Mouse (Mus musculus) midbrain, embryonic 12.5 days (tissue): ENCODE results near the gene Strada. TPM values are rescaled to one million over a fixed set of nuclear protein-coding genes. Genes with fewer than 3 reads are reported as not detected.

Experiments used
- ATAC-seq: fragments of 200-750 bp; cut with Nextera tagmentation; 2 replicates; pipeline ENCODE4 v1.8.0; 2017; ENCODE audit warnings: low read depth, moderate TSS enrichment, moderate library complexity; ENCODE audit not compliant: low FRiP score
- H3K27ac ChIP-seq: fragments of 300-500 bp; sonication (generic); replicated peaks from 2 replicates; pipeline ENCODE4 v1.5.1; 2016; ENCODE audit warnings: mild to moderate bottlenecking
- H3K27me3 ChIP-seq: fragments of 300-500 bp; sonication (generic); 2 replicates; pipeline ENCODE4 v1.6.1; 2016; ENCODE audit warnings: mild to moderate bottlenecking
- H3K36me3 ChIP-seq: fragments of 300-500 bp; sonication (generic); 2 replicates; pipeline ENCODE4 v1.6.1; 2016
- H3K4me1 ChIP-seq: fragments of 300-500 bp; sonication (generic); 2 replicates; pipeline ENCODE4 v1.6.1; 2016
- H3K4me2 ChIP-seq: fragments of 300-500 bp; sonication (generic); replicated peaks from 2 replicates; pipeline ENCODE4 v1.6.1; 2016; ENCODE audit warnings: mild to moderate bottlenecking, moderate library complexity
- H3K4me3 ChIP-seq: fragments of 300-500 bp; sonication (generic); 2 replicates; pipeline ENCODE4 v1.5.1; 2016; ENCODE audit warnings: mild to moderate bottlenecking
- H3K9ac ChIP-seq: fragments of 300-500 bp; sonication (generic); replicated peaks from 2 replicates; pipeline ENCODE4 v1.6.1; 2016; ENCODE audit warnings: mild to moderate bottlenecking, moderate library complexity
- H3K9me3 ChIP-seq: fragments of 300-500 bp; sonication (generic); 2 replicates; pipeline ENCODE4 v1.6.1; 2016; ENCODE audit warnings: mild to moderate bottlenecking
- WGBS: fragments of 180-500 bp; shearing (Covaris S2); methylation state at CpG from one replicate; pipeline ENCODE4 v1.1.7; 2016; 5-methylcytosine and 5-hydroxymethylcytosine counted together
- polyA plus RNA-seq: library from polyadenylated mRNA; unstranded; fragments of >200 nt; fragmentation: Nextera tagmentation; extraction: Ambion mirVana; gene quantifications from 2 replicates; pipeline ENCODE4 v1.2.1, GENCODE M21; 2016

Strada gene
- polyA plus RNA-seq, 1 experiment from 2014 or later, result 40.9 TPM

GRCm38 (mm10) chr11:106160841-106161721 is 40.9 kb downstream of the Strada start, which contains the start of the genes Gm10840 and Limd2:
Gene Gm10840, plus strand, starts transcription at chr11:106160850.
Gene Limd2, minus strand, starts transcription at chr11:106160860.
- Histone ChIP-seq H3K9me3 (no peaks in the 10 kb centered on the region), H3K27me3 (no peaks in the 10 kb centered on the region), H3K36me3 (peaks cover 51% of the 10 kb centered on the region), H3K4me3 (peak within 1 kb of the TSS; percentile 87), H3K4me2 (peak within 1 kb of the TSS; percentile 95), H3K4me1 (peaks cover 32% of the 10 kb centered on the region), H3K9ac (peak within 1 kb of the TSS; percentile 92), H3K27ac (peak within 1 kb of the TSS; percentile 96)
- peak; percentile 19; the same call in 1 of the 2 replicates for ATAC-seq
- 26% methylated on average over 22 of the region's 22 CpGs for WGBS

DNA sequence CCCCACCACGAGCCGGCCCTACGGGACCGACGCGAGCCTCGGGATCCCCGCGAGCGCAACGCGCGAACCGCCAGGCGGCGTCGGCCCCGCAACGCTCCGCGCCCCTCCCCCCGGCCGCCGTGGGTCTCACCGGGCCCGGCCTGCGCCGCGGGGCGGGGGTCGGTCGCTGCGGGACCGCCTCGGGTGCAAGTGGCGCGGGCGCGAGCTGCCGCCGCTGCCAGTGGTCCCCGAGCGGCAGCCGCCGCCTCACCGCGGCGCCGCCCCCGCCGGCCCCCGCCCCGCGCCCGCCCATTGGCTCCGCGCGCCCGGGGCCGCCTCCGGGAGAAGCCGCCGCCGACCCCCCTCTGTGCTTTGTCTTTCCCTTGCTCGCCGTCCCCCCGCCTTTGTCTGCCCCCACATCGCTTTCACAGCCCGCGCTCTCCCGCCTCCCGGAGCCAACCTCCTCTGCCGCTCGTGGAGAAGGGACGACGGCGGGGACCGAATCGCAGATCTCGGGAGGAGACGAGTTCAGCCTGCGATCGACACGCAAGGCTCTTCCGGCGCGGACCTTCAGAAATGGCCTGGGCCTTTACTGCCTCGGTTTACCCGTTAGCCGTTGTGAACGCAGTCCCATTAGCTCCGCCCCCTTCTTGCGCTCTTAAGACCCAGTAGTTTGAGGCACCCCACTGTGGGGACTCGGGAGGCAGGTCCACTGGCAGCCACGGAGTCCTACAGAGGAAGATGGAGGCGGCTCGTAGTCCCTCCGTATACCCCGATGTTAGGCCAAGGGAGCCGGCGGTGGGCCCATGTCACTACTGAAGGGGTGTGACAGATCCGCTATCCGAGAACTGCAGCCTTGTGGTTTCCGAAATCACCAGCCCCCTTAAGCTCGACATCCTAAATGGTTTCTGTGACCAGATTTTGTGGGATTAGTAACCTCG is 41.8 kb downstream of the Strada start:
- H3K27me3 ChIP-seq, result no peaks in the 10 kb centered on the region
- peak; percentile 64 for ATAC-seq
- peaks cover 32% of the 10 kb centered on the region for H3K4me1 ChIP-seq
- peak overlapping the region; percentile 92 for H3K9ac ChIP-seq
- under 1% methylated on average over 105 of the region's 106 CpGs for WGBS
- H3K27ac ChIP-seq, result peak overlapping the region; percentile 96
- no peaks in the 10 kb centered on the region for H3K9me3 ChIP-seq
- peaks cover 42% of the 10 kb centered on the region for H3K36me3 ChIP-seq
- H3K4me3 ChIP-seq, result peak overlapping the region; percentile 87
- H3K4me2 ChIP-seq, result peak overlapping the region; percentile 95

DNA sequence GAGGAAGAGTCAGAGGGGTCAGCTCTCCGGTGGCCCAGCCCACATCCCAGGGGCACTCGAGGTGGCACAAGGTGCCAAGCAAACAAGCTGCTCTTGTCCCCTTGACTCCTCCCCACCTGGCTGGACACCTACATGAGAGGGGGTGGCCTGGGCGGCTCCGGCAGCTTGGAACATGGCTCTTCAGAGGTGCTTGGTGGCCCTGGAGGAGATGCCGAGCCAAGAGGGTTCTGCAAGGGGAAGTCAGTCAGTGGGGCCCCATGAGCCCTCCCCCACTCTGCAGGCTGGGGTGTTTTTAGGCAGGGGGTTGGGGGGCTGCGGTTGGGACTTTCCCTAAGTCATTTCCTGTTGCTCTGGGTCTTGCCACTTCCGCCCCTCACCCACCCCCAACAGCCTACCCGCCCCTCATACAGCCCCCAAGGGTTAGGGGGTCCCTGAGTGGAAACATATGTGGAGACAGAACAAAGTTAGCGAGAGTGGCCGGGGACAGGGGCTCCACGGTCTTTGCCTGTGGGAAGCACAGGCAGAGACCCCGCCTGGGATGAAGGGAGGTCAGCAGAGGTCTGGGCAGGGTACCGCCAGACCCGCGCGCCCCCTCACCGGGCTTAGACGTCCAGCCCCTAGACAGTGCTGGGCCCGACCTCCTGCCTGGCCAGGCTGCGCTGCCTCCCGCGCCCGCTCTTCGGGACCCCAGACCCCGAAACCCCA is 42.6 kb downstream of the Strada start:
- peak overlapping the region; percentile 92 for H3K9ac ChIP-seq
- H3K9me3 ChIP-seq, result no peaks in the 10 kb centered on the region
- H3K4me3 ChIP-seq, result peak overlapping the region; percentile 87
- H3K4me2 ChIP-seq, result peak overlapping the region; percentile 95
- peaks cover 41% of the 10 kb centered on the region for H3K36me3 ChIP-seq
- peaks cover 32% of the 10 kb centered on the region for H3K4me1 ChIP-seq
- H3K27me3 ChIP-seq, result no peaks in the 10 kb centered on the region
- H3K27ac ChIP-seq, result peak overlapping the region; percentile 96
- WGBS, result under 1% methylated on average over 25 of the region's 25 CpGs
- ATAC-seq, result peak; percentile 78

- WGBS, result 46% methylated on average over 9 of the region's 9 CpGs
- Histone ChIP-seq H3K9ac (peak overlapping the region; percentile 92), H3K4me2 (peak overlapping the region; percentile 95), H3K9me3 (no peaks in the 10 kb centered on the region), H3K4me1 (peaks cover 32% of the 10 kb centered on the region), H3K4me3 (peak overlapping the region; percentile 87), H3K27ac (peak overlapping the region; percentile 96), H3K36me3 (peaks cover 41% of the 10 kb centered on the region), H3K27me3 (no peaks in the 10 kb centered on the region)
- ATAC-seq, result no peak
Observed at GRCm38 (mm10) chr11:106158930-106159215, 43.1 kb downstream of the Strada start.

DNA sequence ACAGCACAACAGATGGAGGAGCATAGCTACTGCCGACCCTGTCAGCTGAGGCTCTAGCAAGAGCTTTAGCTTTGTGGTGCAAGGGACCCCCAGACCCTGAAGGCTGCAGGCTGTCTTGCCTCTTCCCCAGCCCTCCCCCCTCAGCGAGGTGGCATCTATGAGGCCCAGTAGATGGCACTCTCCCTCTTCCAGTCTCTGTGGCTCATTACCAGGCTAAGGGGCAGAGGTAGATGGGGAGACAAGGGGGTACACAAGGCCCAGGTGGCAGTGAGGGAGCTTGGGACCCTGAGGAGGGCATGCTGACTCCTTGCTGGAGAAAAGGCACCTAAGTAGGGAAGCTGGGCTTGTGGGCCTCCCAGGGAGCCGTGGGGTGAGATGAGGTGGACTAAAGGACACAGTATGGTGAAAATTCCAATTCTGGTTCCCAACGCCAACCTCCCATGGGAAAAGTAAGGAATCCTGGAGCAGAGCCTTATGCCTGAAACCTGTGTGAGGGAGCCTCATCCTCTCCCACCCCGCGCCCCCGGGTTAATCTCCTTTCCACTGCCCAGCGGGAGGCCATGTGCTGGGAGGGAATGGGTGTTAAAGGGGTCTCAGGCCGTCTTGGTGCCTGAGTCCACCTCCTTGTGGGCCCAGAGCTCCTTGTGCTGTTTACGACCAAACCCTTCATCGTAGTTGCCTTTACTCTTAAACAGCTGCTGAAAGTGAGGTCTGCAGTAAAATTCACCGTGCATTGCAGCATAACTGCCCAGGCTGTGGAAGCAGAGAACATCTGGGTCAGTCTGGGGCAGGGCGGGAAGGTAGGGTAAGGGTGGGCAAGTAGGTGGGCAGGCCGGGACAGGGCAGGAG is 43.7 kb downstream of the Strada start:
- 54% methylated on average over 14 of the region's 14 CpGs for WGBS
- Histone ChIP-seq H3K9me3 (no peaks in the 10 kb centered on the region), H3K4me1 (peaks cover 32% of the 10 kb centered on the region), H3K27me3 (no peaks in the 10 kb centered on the region), H3K4me2 (peak overlapping the region; percentile 95), H3K4me3 (peak overlapping the region; percentile 87), H3K27ac (peak overlapping the region; percentile 96), H3K9ac (peak overlapping the region; percentile 92), H3K36me3 (peaks cover 40% of the 10 kb centered on the region)
- ATAC-seq, result no peak

DNA sequence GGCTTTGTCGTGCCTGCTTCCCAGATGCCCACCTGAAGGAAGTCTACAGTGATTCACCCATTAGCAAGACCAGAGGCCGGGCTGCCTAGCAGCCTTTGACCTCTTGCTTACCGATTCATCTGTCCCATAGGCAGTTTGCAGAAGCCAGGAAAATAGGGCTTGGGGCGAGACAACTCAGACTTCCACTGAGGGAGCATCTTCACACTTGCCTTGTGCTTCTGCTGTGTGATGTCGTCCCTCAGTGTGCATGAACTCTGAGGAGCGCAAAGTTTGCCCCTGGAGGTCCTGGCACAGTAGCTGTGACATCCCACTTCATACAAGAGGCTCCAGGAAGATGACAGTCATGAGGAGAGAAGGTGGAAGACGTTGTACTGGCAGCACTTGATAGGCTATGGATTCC is 44.8 kb downstream of the Strada start:
- Histone ChIP-seq H3K27ac (no peak overlapping the region), H3K4me3 (no peak overlapping the region), H3K36me3 (peaks cover 50% of the 10 kb centered on the region), H3K27me3 (no peaks in the 10 kb centered on the region), H3K9ac (no peak overlapping the region), H3K9me3 (no peaks in the 10 kb centered on the region), H3K4me2 (no peak overlapping the region), H3K4me1 (peaks cover 32% of the 10 kb centered on the region)
- no peak for ATAC-seq
- 94% methylated on average over 7 of the region's 7 CpGs for WGBS

DNA sequence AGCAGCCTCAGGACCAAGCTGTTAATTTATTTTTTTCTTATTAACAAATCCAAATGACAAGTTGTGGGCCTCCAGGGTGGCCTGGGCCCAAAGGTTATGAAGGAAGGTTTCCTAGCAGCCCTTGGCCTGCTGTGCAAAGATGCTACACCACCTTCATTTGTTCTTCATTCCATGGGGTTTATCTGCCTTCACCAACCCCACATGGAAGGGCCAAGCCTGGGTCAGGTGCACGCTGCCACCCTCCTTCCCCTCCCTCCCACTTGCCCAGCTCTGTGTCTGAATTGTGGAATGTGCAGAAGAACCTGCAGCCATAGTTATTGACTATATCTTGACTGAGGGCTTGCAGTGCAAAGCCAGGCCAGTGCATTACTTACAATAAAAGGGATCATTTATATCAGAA is 45.7 kb downstream of the Strada start:
- H3K4me1 ChIP-seq, result peaks cover 26% of the 10 kb centered on the region
- 83% methylated on average over 1 of the region's 1 CpGs for WGBS
- no peak overlapping the region for H3K27ac ChIP-seq
- H3K4me3 ChIP-seq, result no peak overlapping the region
- H3K27me3 ChIP-seq, result no peaks in the 10 kb centered on the region
- peaks cover 59% of the 10 kb centered on the region for H3K36me3 ChIP-seq
- no peak overlapping the region for H3K9ac ChIP-seq
- no peak for ATAC-seq
- no peaks in the 10 kb centered on the region for H3K9me3 ChIP-seq
- H3K4me2 ChIP-seq, result no peak overlapping the region

DNA sequence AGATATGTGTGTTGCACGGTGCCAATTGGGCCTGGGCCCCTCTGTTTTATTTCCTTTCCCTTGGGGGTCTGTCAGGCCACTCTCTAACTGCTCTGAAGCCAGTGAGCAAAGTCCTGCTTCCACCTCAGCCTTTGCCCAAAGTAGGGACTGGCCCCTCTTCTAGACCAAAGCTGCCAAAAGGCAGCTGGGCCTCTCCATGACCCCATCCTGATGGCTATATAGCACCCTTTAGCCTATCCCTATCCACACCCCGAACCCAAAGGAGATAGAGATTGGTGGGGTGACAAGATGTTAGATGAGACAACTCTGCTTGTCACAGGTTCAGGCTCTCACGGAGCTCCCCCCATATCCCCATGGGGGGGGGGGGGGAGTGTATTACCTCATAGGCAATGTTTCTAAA is 46.2 kb downstream of the Strada start:
- Histone ChIP-seq H3K4me3 (no peak overlapping the region), H3K36me3 (peaks cover 64% of the 10 kb centered on the region), H3K4me2 (no peak overlapping the region), H3K4me1 (peaks cover 21% of the 10 kb centered on the region), H3K27me3 (no peaks in the 10 kb centered on the region), H3K9me3 (no peaks in the 10 kb centered on the region), H3K27ac (no peak overlapping the region), H3K9ac (no peak overlapping the region)
- ATAC-seq, result no peak
- WGBS, result 80% methylated on average over 3 of the region's 3 CpGs

DNA sequence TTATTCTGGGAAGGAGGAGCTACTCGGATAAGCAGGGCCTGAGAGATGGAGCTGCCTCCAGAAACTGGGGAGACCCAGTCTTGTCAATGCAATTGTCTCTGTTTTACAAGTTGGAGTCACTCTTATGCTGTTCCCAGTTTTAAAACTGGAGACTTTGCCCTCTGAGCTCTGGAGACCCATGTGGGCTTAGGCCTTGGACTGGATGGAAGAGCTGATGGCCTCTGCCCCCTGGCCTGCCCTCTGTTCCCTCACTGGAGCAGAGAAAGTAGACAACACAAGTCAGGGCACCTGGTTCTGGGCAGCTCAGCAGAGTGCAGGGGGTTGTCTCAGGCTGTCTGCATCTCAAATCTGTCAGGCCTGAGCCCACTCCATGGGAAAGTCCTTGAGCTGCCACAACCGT is 47.2 kb downstream of the Strada start:
- Histone ChIP-seq H3K27ac (peak overlapping the region; percentile 31; the same call in 1 of the 2 replicates), H3K4me1 (peaks cover 18% of the 10 kb centered on the region), H3K9ac (no peak overlapping the region)

DNA sequence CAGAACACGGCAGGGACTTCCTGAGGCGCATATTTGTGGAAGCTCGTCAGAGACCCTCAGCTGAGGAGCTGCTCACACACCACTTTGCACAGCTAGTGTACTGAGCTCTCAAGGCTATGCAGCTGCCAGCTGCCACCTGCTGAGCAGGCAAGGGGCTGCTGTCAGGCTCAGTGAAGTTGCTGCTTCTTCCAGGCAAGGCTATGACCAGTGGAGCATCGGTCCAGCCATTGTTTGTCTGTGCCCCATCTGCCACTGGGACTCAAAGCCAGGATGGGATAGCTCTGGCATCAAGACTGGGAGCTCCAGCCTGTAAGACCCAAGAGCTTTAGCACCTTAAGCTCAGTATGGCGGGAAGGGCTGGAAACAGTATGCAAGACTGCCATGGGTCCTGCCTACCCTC is 47.9 kb downstream of the Strada start:
- no peaks in the 10 kb centered on the region for H3K9me3 ChIP-seq
- no peak overlapping the region for H3K4me3 ChIP-seq
- H3K4me1 ChIP-seq, result peaks cover 14% of the 10 kb centered on the region
- no peak overlapping the region for H3K4me2 ChIP-seq
- no peaks in the 10 kb centered on the region for H3K27me3 ChIP-seq
- H3K27ac ChIP-seq, result peak overlapping the region; percentile 31; the same call in 1 of the 2 replicates
- H3K36me3 ChIP-seq, result peaks cover 80% of the 10 kb centered on the region
- H3K9ac ChIP-seq, result no peak overlapping the region
- ATAC-seq, result no peak
- 81% methylated on average over 5 of the region's 5 CpGs for WGBS

More for the DNA sequence above, 47.2 kb downstream of the Strada start:
- ATAC-seq, result no peak
- H3K4me3 ChIP-seq, result no peak overlapping the region
- H3K4me2 ChIP-seq, result no peak overlapping the region
- H3K9me3 ChIP-seq, result no peaks in the 10 kb centered on the region
- WGBS, result 68% methylated on average over 2 of the region's 2 CpGs
- no peaks in the 10 kb centered on the region for H3K27me3 ChIP-seq
- H3K36me3 ChIP-seq, result peaks cover 73% of the 10 kb centered on the region

DNA sequence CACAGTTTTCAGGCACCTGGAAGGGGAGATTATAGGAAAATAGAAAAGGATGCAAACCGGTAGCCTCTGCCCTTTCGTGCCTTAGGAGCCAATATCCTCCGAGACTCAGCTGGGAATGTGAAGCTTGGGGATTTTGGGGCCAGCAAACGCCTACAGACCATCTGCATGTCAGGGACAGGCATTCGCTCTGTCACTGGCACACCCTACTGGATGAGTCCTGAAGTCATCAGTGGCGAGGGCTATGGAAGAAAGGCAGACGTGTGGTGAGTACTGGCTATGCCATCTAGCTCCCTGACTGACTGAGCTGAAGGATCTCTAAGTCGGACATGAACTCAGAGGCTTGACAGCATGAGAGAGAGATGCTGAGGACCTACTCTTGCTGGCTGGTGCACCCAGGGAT is 49.8 kb downstream of the Strada start:
- Histone ChIP-seq H3K4me3 (no peak overlapping the region), H3K4me2 (no peak overlapping the region), H3K27me3 (no peaks in the 10 kb centered on the region), H3K36me3 (peaks cover 86% of the 10 kb centered on the region), H3K9ac (no peak overlapping the region; the same call in 1 of the 2 replicates), H3K4me1 (no peaks in the 10 kb centered on the region), H3K27ac (no peak overlapping the region), H3K9me3 (no peaks in the 10 kb centered on the region)
- 82% methylated on average over 8 of the region's 8 CpGs for WGBS
- no peak for ATAC-seq
